Mouse (Mus musculus): Measurements from ENCODE around the gene Serpinf1. TPM values are rescaled to one million over a fixed set of nuclear protein-coding genes. Genes with fewer than 3 reads are reported as not detected.

The Serpinf1 gene
- 129 and 140 TPM in 2 replicates for polyA plus RNA-seq (2015; fragmentation: Nextera tagmentation; extraction: Ambion mirVana)

DNA sequence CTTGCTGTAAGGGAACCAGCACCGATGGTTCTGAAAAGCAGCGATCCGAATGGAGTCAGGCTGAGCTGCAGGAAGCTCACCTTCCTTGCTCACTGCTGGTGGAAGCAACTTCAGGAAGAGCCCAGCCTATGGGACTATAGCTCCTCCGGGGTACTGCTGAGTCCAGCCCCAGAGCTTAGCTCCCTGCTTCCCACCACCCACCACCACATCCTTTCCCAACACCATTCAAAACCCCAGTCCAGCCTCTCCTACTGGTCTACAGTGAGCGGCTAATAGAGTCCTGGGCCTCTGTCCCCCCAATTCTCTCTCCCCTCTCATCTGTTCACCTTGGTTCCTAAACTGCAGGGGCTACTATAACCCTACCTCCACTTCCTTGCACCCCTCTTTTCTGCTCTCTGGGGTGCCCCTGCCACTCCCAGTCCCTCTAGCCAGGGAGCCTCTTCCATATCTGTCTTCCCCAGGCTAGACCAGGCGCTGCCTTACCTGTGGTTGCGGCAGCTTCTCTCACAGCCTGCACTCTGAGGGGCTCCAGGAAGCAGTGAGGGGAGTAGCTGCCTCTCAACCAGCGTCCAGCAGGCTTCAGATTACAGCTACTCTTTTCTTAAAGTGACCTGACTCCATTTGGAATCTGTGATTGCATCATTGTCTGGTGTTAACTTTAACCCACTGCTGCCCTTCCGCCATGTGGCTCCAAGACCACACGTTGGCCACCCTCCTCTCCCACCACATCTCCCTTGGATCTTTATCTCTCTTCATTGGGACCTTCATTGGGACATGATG is at the start of gene Serpinf1:
TSS of gene Serpinf1 (minus strand) at position 689 of the 780 bp plus-strand sequence.
- Histone ChIP-seq H3K27me3 (no peaks in the 10 kb centered on the region), H3K36me3 (no peaks in the 10 kb centered on the region), H3K9ac (peak within 1 kb of the TSS; percentile 33; the same call in 1 of the 2 replicates), H3K4me3 (replicated peaks) (peak within 1 kb of the TSS; percentile 50), H3K9me3 (replicated peaks) (no peaks in the 10 kb centered on the region), H3K27ac (peak within 1 kb of the TSS; percentile 59), H3K4me1 (peaks cover 28% of the 10 kb centered on the region), H3K4me2 (peak within 1 kb of the TSS; percentile 65)
- WGBS = 20% methylated on average over 10 of the region's 10 CpGs
- ATAC-seq (replicated peaks; ENCODE audit: low FRiP score) = peak; percentile 69; the same call in 1 of the 2 replicates

DNA sequence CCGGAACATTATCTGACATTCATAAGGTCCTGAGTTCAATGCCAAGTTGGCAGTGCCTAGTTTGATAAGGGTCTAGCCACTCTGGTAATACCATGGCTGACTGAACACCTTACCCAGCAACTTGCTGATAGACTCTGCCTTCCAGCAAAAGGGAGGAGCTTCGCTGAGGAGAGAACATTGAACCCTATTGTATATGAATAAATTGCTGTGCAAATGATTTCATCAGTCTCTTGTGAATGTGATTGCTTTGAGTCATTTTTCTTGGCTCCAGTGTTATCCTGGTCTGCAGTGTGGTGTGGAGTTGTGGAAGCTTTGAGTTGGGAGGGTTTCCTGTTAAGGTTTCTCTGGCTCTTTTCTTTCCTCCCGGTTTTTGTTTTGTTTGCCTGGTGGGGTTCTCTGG is 48.2 kb upstream of the Serpinf1 start:
- Histone ChIP-seq H3K4me3 (replicated peaks) (no peak overlapping the region), H3K27me3 (no peaks in the 10 kb centered on the region), H3K4me2 (no peak overlapping the region), H3K4me1 (peaks cover 14% of the 10 kb centered on the region), H3K27ac (no peak overlapping the region), H3K36me3 (peaks cover 7% of the 10 kb centered on the region), H3K9ac (no peak overlapping the region), H3K9me3 (replicated peaks) (no peaks in the 10 kb centered on the region)
- ATAC-seq (replicated peaks; ENCODE audit: low FRiP score) = no peak
- WGBS = 80% methylated on average over 3 of the region's 3 CpGs

DNA sequence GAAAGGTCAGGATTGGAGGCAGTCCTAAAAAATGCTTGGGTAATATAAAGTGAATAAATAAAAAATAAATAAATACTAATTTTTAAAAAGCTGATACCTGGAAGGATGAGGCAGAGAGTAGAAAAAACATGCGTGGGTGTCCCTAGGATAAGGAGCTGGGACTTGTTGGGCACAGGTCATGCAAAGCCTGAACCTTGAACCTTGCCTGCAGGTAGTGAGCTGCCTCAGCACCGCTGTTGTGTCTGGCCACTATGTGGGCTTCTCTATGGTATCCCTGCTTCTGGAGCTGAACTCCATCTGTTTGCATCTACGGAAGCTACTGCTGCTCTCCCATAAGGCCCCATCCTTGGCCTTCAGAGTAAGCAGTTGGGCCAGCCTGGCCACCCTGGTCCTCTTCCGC is 46.8 kb upstream of the Serpinf1 start:
- H3K9ac ChIP-seq = no peak overlapping the region
- no peaks in the 10 kb centered on the region for H3K27me3 ChIP-seq
- no peak overlapping the region for H3K27ac ChIP-seq
- peaks cover 14% of the 10 kb centered on the region for H3K4me1 ChIP-seq
- peaks cover 20% of the 10 kb centered on the region for H3K36me3 ChIP-seq
- no peak overlapping the region for H3K4me3 ChIP-seq (replicated peaks)
- ATAC-seq (replicated peaks; ENCODE audit: low FRiP score) = no peak
- no peak overlapping the region for H3K4me2 ChIP-seq
- 88% methylated on average over 4 of the region's 4 CpGs for WGBS
- H3K9me3 ChIP-seq (replicated peaks) = no peaks in the 10 kb centered on the region

DNA sequence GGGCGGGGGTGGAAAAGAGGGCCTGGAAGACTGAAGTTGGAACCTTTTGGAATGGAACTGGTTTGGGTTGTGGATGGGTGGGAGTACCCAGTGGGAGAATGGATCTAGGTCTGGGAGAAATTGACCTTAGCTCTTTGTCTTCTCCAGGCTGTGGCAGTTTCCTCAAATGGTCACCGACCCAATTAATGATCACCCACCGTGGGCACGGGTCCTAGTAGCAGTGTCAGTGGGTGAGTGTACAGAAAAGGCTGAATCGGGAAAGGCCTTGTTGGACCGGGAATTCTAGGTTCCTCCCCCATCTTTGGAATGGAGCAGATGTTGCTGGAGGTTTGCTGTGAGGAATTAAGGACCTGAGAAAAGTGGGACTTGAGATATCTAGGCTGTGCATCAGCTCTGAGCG is 45.9 kb upstream of the Serpinf1 start:
- peaks cover 19% of the 10 kb centered on the region for H3K4me1 ChIP-seq
- H3K4me3 ChIP-seq (replicated peaks) = peak overlapping the region; percentile 55
- peak overlapping the region; percentile 23; the same call in 1 of the 2 replicates for H3K27ac ChIP-seq
- no peak; the same call in 1 of the 2 replicates for ATAC-seq (replicated peaks; ENCODE audit: low FRiP score)
- 60% methylated on average over 7 of the region's 7 CpGs for WGBS
- no peaks in the 10 kb centered on the region for H3K27me3 ChIP-seq
- peak overlapping the region; percentile 59 for H3K9ac ChIP-seq
- peak overlapping the region; percentile 88 for H3K4me2 ChIP-seq
- H3K9me3 ChIP-seq (replicated peaks) = no peaks in the 10 kb centered on the region
- peaks cover 21% of the 10 kb centered on the region for H3K36me3 ChIP-seq

DNA sequence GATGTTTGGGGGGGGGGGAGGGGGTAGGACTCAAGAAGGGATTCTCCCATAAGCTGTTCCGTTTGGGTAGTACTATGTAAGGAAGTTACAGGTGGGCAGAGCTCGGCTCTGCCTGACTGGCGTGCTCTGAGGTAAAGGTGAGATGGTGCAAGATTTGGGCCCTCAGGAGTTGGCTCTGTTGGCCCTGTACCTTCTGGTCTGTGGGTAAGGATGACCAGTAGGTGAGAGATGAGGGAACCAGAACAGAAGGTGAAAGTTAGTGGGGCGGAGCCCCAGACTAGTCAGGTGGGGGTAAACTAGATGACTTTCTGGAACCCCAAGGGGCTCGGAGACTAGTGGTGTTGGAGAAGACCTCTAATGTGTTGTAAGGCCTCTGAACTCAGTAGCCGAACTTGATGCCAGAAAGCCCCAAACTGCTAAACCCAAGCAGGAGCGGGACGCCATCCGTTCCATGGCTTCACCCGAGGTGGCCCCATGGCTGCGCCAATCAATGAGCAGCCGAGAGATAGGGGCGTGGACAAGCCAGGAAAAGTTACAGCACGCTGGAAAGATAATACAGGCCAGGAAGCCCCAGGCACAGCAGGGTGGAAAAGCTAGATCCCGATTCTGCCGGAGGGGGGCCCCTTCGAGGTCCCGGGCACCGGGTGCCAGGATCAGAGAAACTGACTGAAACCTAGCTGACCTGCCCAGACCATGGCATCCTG is 45.2 kb upstream of the Serpinf1 start:
- peak; percentile 85 for ATAC-seq (replicated peaks; ENCODE audit: low FRiP score)
- peaks cover 27% of the 10 kb centered on the region for H3K4me1 ChIP-seq
- H3K4me3 ChIP-seq (replicated peaks) = peak overlapping the region; percentile 55
- H3K36me3 ChIP-seq = peaks cover 21% of the 10 kb centered on the region
- no peaks in the 10 kb centered on the region for H3K9me3 ChIP-seq (replicated peaks)
- no peaks in the 10 kb centered on the region for H3K27me3 ChIP-seq
- 16% methylated on average over 19 of the region's 19 CpGs for WGBS
- H3K4me2 ChIP-seq = peak overlapping the region; percentile 88
- H3K9ac ChIP-seq = peak overlapping the region; percentile 59
- H3K27ac ChIP-seq = peak overlapping the region; percentile 23

DNA sequence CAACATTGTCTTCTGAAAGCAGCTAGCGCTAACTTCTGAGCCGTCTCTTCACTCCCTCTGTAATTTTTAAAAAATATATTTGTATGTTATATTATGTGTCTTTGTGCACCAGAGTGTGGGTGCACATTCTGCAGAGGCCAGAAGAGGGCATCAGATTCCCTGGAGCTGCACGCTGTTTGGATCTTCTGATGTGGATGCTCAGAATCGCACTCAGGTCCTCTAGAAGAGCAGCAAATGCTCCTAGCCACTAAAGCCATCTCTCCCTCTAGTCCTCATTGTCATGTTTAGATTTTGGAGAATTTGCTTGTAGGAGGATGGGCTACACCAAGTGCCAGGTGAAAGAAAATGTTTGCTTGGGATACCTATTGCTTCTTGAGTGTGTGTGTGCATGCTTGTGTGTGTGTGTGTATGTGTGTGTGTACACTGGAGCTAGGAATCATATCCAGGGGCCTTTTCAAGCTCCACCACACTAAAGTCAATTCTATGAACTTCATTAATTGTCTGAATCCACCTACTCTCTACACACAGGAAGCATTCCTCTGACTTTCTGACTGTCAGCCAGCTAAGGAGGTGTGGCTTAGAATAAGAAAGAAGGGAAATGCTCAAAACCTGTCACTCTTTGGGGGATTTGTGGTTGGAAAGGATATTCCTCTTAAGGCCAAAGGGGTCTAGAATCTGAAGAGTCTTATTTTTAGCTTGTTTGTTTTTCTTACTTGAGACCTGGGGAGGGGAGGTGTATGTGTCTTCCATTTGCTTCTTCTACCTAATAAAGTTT is 44.4 kb upstream of the Serpinf1 start:
- Histone ChIP-seq H3K27ac (no peak overlapping the region), H3K27me3 (no peaks in the 10 kb centered on the region), H3K4me2 (no peak overlapping the region), H3K4me1 (peaks cover 34% of the 10 kb centered on the region), H3K9me3 (replicated peaks) (no peaks in the 10 kb centered on the region), H3K9ac (no peak overlapping the region), H3K4me3 (replicated peaks) (no peak overlapping the region), H3K36me3 (peaks cover 21% of the 10 kb centered on the region)
- 98% methylated on average over 4 of the region's 4 CpGs for WGBS
- ATAC-seq (replicated peaks; ENCODE audit: low FRiP score) = no peak

DNA sequence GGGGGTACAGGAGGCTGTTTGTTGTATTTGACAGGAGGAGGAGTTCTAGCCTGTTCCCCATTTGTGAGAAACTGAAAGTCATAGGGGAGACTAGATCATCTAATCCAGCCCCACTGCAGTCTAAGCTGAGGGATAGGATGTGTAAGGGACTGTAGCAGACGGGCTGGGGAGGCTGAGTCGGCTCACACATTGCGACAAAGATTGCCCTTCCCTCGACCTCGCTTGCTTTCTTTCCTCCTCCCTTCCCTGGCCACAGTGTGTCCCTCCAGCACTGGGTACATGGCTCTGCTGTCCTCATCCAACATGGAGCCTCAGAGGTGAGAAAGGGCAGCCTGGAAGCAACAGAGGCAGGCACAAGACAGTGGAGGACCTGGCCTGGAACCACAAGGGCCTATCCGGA is 42.5 kb upstream of the Serpinf1 start:
- no peak overlapping the region for H3K27ac ChIP-seq
- no peak overlapping the region for H3K9ac ChIP-seq
- no peak overlapping the region for H3K4me3 ChIP-seq (replicated peaks)
- no peak overlapping the region for H3K4me2 ChIP-seq
- WGBS = 88% methylated on average over 6 of the region's 6 CpGs
- H3K9me3 ChIP-seq (replicated peaks) = no peaks in the 10 kb centered on the region
- peaks cover 21% of the 10 kb centered on the region for H3K36me3 ChIP-seq
- ATAC-seq (replicated peaks; ENCODE audit: low FRiP score) = no peak
- peaks cover 41% of the 10 kb centered on the region for H3K4me1 ChIP-seq
- no peaks in the 10 kb centered on the region for H3K27me3 ChIP-seq

DNA sequence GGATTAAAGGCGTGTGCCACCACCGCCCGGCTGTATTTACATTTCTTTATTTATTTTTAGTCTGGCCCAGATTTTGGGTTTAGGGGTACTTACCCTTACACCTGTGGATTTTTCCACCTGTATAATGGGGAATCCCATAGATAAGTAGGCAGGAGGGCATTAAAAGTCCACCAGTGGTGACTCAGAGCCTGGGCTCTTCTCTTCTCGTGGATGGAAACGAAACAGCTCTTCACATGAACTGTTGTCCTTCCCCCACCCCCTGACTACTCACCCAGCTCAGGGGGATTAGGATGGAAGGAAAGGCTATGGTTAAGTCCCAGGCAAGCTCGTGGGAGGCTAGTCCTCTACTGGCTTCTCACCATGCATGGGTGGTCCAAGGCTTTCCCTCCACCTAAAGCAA is 41.9 kb upstream of the Serpinf1 start:
- H3K27ac ChIP-seq = no peak overlapping the region
- H3K9ac ChIP-seq = no peak overlapping the region
- H3K9me3 ChIP-seq (replicated peaks) = no peaks in the 10 kb centered on the region
- H3K27me3 ChIP-seq = no peaks in the 10 kb centered on the region
- no peak for ATAC-seq (replicated peaks; ENCODE audit: low FRiP score)
- H3K4me1 ChIP-seq = peaks cover 47% of the 10 kb centered on the region
- 85% methylated on average over 6 of the region's 6 CpGs for WGBS
- H3K4me2 ChIP-seq = no peak overlapping the region
- H3K36me3 ChIP-seq = peaks cover 21% of the 10 kb centered on the region
- H3K4me3 ChIP-seq (replicated peaks) = no peak overlapping the region

DNA sequence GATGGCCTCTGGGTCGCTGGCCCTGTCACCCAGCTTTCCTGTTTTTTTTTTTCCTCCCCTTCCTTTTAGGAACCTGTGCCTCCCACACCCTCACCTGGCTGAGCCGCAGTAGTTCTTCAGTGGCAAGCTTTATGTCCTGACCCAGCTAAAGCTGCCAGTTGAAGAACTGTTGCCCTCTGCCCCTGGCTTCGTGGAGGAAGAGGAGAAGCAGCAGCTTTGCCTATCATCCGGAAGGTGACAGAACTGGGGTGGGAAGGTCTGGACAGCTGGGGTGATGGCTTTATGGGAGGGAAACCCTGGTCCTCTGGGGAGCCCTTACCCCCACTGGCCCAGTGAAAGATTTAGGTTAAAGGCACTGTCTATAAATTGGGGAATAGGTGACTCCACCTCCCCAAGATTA is 41.1 kb upstream of the Serpinf1 start:
- WGBS = 48% methylated on average over 4 of the region's 4 CpGs
- Histone ChIP-seq H3K9me3 (replicated peaks) (no peaks in the 10 kb centered on the region), H3K4me1 (peaks cover 50% of the 10 kb centered on the region), H3K4me3 (replicated peaks) (peak overlapping the region; percentile 82), H3K9ac (no peak overlapping the region), H3K27me3 (no peaks in the 10 kb centered on the region), H3K36me3 (peaks cover 21% of the 10 kb centered on the region), H3K4me2 (peak overlapping the region; percentile 97), H3K27ac (peak overlapping the region; percentile 92)
- ATAC-seq (replicated peaks; ENCODE audit: low FRiP score) = no peak

DNA sequence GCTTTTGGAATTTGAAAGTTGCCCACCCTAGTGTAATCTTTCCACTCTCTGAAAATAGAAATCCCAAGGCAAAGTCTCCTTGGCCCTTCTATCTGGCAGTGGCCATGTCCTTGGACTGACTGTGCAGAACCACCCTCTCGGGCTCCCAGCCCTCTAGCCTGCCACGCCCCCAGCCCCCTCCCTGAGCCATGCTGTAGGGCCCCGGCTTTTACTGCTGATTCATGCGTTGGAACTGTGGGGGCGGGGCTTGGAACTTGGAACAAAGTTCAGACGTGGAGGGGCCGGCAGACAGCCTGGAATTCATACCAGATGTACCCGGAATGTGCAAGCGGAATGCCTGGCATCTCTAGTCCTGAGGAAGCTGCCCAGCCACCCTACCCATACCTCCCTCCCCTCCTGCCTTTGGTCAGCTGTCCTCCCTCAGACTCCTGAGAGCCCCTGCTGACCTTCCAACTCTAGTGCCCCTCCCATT is 40.4 kb upstream of the Serpinf1 start:
- H3K4me2 ChIP-seq = peak overlapping the region; percentile 97
- no peaks in the 10 kb centered on the region for H3K9me3 ChIP-seq (replicated peaks)
- H3K27ac ChIP-seq = peak overlapping the region; percentile 92
- WGBS = 1% methylated on average over 9 of the region's 9 CpGs
- H3K36me3 ChIP-seq = peaks cover 21% of the 10 kb centered on the region
- ATAC-seq (replicated peaks; ENCODE audit: low FRiP score) = peak; percentile 52
- peaks cover 42% of the 10 kb centered on the region for H3K4me1 ChIP-seq
- H3K4me3 ChIP-seq (replicated peaks) = peak overlapping the region; percentile 82
- H3K27me3 ChIP-seq = no peaks in the 10 kb centered on the region
- peak overlapping the region; percentile 68 for H3K9ac ChIP-seq

DNA sequence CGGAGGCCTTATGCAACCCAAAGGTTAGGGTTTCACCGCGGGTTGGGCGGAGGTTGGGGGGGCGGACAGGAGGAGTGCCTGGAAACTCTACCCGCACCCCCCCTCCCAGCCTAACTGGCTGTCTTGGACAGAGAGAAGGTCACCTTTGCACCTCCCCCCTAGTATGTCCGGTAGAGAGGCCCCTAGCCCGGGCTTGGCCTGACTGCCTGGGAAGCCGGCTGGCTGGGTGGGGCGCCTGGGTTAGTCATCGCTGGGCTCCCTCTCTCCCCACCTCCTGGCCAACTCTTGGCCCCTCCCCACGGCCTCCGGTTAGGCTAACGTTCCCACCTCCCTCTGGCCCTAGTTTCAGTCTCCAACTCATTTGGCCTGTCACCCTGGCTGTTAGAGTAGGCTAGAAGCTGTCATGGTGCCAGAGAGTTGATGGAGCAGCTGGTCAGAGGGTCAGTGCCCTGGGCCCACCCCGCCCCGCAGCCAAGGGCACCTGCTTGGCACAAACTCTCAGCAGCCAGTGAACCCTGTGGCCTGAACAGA is 39.8 kb upstream of the Serpinf1 start:
- Histone ChIP-seq H3K27ac (peak overlapping the region; percentile 92), H3K36me3 (peaks cover 21% of the 10 kb centered on the region), H3K9me3 (replicated peaks) (no peaks in the 10 kb centered on the region), H3K4me3 (replicated peaks) (peak overlapping the region; percentile 82), H3K4me1 (peaks cover 37% of the 10 kb centered on the region), H3K9ac (peak overlapping the region; percentile 68), H3K4me2 (peak overlapping the region; percentile 97), H3K27me3 (no peaks in the 10 kb centered on the region)
- WGBS = under 1% methylated on average over 15 of the region's 16 CpGs
- no peak for ATAC-seq (replicated peaks; ENCODE audit: low FRiP score)

Measured in kidney, embryonic 15.5 days (tissue).